Mouse (Mus musculus): Measurements from ENCODE around the gene Slk. TPM values are rescaled to one million over a fixed set of nuclear protein-coding genes. Genes with fewer than 3 reads are reported as not detected.

Slk gene
- polyA plus RNA-seq, 1 experiment from 2014 or later, result 20.6 TPM

GRCm38 (mm10) chr19:47652255-47652654 is 72.8 kb downstream of the Slk start:
- WGBS, result 71% methylated on average over 8 of the region's 8 CpGs
- peaks cover 7% of the 10 kb centered on the region; the same call in 1 of the 2 replicates for H3K36me3 ChIP-seq (ENCODE audit: control insufficient read depth, insufficient read depth, low read length)
- 0 out of 2 replicates have a peak, but pooled peaks cover 4% of the 10 kb centered on the region for H3K4me1 ChIP-seq (ENCODE audit: control insufficient read depth, insufficient read depth, low read length)
- no peak overlapping the region for H3K4me2 ChIP-seq (replicated peaks; ENCODE audit: low read depth, low read length)
- H3K4me3 ChIP-seq (ENCODE audit: low read length), result no peak overlapping the region
- no peak overlapping the region for H3K9ac ChIP-seq (ENCODE audit: low read depth, low read length)
- no peaks in the 10 kb centered on the region for H3K27me3 ChIP-seq (ENCODE audit: control insufficient read depth, insufficient read depth, low read length)
- no peaks in the 10 kb centered on the region for H3K9me3 ChIP-seq (ENCODE audit: control insufficient read depth, low read length)
- ATAC-seq (ENCODE audit: low FRiP score, low TSS enrichment), result no peak
- no peak overlapping the region for H3K27ac ChIP-seq (ENCODE audit: low read depth, low read length)

GRCm38 (mm10) chr19:47653173-47653572 is 73.7 kb downstream of the Slk start:
- Histone ChIP-seq H3K4me3 (ENCODE audit: low read length) (no peak overlapping the region), H3K4me1 (ENCODE audit: control insufficient read depth, insufficient read depth, low read length) (0 out of 2 replicates have a peak, but pooled peaks cover 4% of the 10 kb centered on the region), H3K4me2 (replicated peaks; ENCODE audit: low read depth, low read length) (no peak overlapping the region), H3K36me3 (ENCODE audit: control insufficient read depth, insufficient read depth, low read length) (no peaks in the 10 kb centered on the region; the same call in 1 of the 2 replicates), H3K27me3 (ENCODE audit: control insufficient read depth, insufficient read depth, low read length) (no peaks in the 10 kb centered on the region), H3K9ac (ENCODE audit: low read depth, low read length) (no peak overlapping the region), H3K9me3 (ENCODE audit: control insufficient read depth, low read length) (no peaks in the 10 kb centered on the region), H3K27ac (ENCODE audit: low read depth, low read length) (no peak overlapping the region)
- 82% methylated on average over 8 of the region's 8 CpGs for WGBS
- ATAC-seq (ENCODE audit: low FRiP score, low TSS enrichment), result no peak

GRCm38 (mm10) chr19:47654896-47655295 is 75.4 kb downstream of the Slk start:
- H3K27me3 ChIP-seq (ENCODE audit: control insufficient read depth, insufficient read depth, low read length), result no peaks in the 10 kb centered on the region
- no peak overlapping the region for H3K4me3 ChIP-seq (ENCODE audit: low read length)
- peaks cover 9% of the 10 kb centered on the region; the same call in 1 of the 2 replicates for H3K4me1 ChIP-seq (ENCODE audit: control insufficient read depth, insufficient read depth, low read length)
- no peak overlapping the region for H3K4me2 ChIP-seq (replicated peaks; ENCODE audit: low read depth, low read length)
- H3K9ac ChIP-seq (ENCODE audit: low read depth, low read length), result no peak overlapping the region
- no peak for ATAC-seq (ENCODE audit: low FRiP score, low TSS enrichment)
- H3K9me3 ChIP-seq (ENCODE audit: control insufficient read depth, low read length), result no peaks in the 10 kb centered on the region
- WGBS, result 78% methylated on average over 11 of the region's 11 CpGs
- no peaks in the 10 kb centered on the region for H3K36me3 ChIP-seq (ENCODE audit: control insufficient read depth, insufficient read depth, low read length)
- no peak overlapping the region for H3K27ac ChIP-seq (ENCODE audit: low read depth, low read length)

GRCm38 (mm10) chr19:47658914-47659535 is 79.5 kb downstream of the Slk start:
- WGBS, result 13% methylated on average over 5 of the region's 5 CpGs
- Histone ChIP-seq H3K4me2 (replicated peaks; ENCODE audit: low read depth, low read length) (no peak overlapping the region), H3K9ac (ENCODE audit: low read depth, low read length) (peak overlapping the region; percentile 31; the same call in 1 of the 2 replicates), H3K9me3 (ENCODE audit: control insufficient read depth, low read length) (no peaks in the 10 kb centered on the region), H3K27ac (ENCODE audit: low read depth, low read length) (no peak overlapping the region), H3K27me3 (ENCODE audit: control insufficient read depth, insufficient read depth, low read length) (no peaks in the 10 kb centered on the region), H3K4me1 (ENCODE audit: control insufficient read depth, insufficient read depth, low read length) (peaks cover 9% of the 10 kb centered on the region; the same call in 1 of the 2 replicates), H3K36me3 (ENCODE audit: control insufficient read depth, insufficient read depth, low read length) (no peaks in the 10 kb centered on the region), H3K4me3 (ENCODE audit: low read length) (no peak overlapping the region)
- ATAC-seq (ENCODE audit: low FRiP score, low TSS enrichment), result peak; percentile 76; the same call in 1 of the 2 replicates

GRCm38 (mm10) chr19:47659765-47660408 is 80.4 kb downstream of the Slk start:
- WGBS, result 86% methylated on average over 9 of the region's 9 CpGs
- H3K4me3 ChIP-seq (ENCODE audit: low read length), result no peak overlapping the region
- no peak for ATAC-seq (ENCODE audit: low FRiP score, low TSS enrichment)

GRCm38 (mm10) chr19:47667601-47668000 is 88.1 kb downstream of the Slk start:
- no peak for ATAC-seq (ENCODE audit: low FRiP score, low TSS enrichment)
- 54% methylated on average over 8 of the region's 8 CpGs for WGBS
- no peaks in the 10 kb centered on the region for H3K9me3 ChIP-seq (ENCODE audit: control insufficient read depth, low read length)
- H3K4me3 ChIP-seq (ENCODE audit: low read length), result no peak overlapping the region
- no peak overlapping the region for H3K4me2 ChIP-seq (replicated peaks; ENCODE audit: low read depth, low read length)
- no peaks in the 10 kb centered on the region for H3K36me3 ChIP-seq (ENCODE audit: control insufficient read depth, insufficient read depth, low read length)
- H3K9ac ChIP-seq (ENCODE audit: low read depth, low read length), result no peak overlapping the region
- H3K4me1 ChIP-seq (ENCODE audit: control insufficient read depth, insufficient read depth, low read length), result no peaks in the 10 kb centered on the region
- no peak overlapping the region for H3K27ac ChIP-seq (ENCODE audit: low read depth, low read length)
- no peaks in the 10 kb centered on the region for H3K27me3 ChIP-seq (ENCODE audit: control insufficient read depth, insufficient read depth, low read length)

More at GRCm38 (mm10) chr19:47659765-47660408, 80.4 kb downstream of the Slk start:
- Histone ChIP-seq H3K27ac (ENCODE audit: low read depth, low read length) (no peak overlapping the region), H3K4me1 (ENCODE audit: control insufficient read depth, insufficient read depth, low read length) (peaks cover 9% of the 10 kb centered on the region; the same call in 1 of the 2 replicates), H3K4me2 (replicated peaks; ENCODE audit: low read depth, low read length) (no peak overlapping the region), H3K9me3 (ENCODE audit: control insufficient read depth, low read length) (no peaks in the 10 kb centered on the region), H3K27me3 (ENCODE audit: control insufficient read depth, insufficient read depth, low read length) (no peaks in the 10 kb centered on the region), H3K9ac (ENCODE audit: low read depth, low read length) (no peak overlapping the region), H3K36me3 (ENCODE audit: control insufficient read depth, insufficient read depth, low read length) (no peaks in the 10 kb centered on the region)

- Histone ChIP-seq H3K27me3 (ENCODE audit: control insufficient read depth, insufficient read depth, low read length) (no peaks in the 10 kb centered on the region), H3K4me2 (replicated peaks; ENCODE audit: low read depth, low read length) (no peak overlapping the region), H3K9me3 (ENCODE audit: control insufficient read depth, low read length) (no peaks in the 10 kb centered on the region), H3K4me3 (ENCODE audit: low read length) (no peak overlapping the region), H3K36me3 (ENCODE audit: control insufficient read depth, insufficient read depth, low read length) (no peaks in the 10 kb centered on the region), H3K27ac (ENCODE audit: low read depth, low read length) (no peak overlapping the region), H3K9ac (ENCODE audit: low read depth, low read length) (no peak overlapping the region), H3K4me1 (ENCODE audit: control insufficient read depth, insufficient read depth, low read length) (no peaks in the 10 kb centered on the region)
- ATAC-seq (ENCODE audit: low FRiP score, low TSS enrichment), result no peak
- 41% methylated on average over 9 of the region's 9 CpGs for WGBS
These were observed 88.9 kb downstream of the Slk start for GRCm38 (mm10) chr19:47668399-47668798.

- ATAC-seq (ENCODE audit: low FRiP score, low TSS enrichment), result no peak
- no peak overlapping the region for H3K4me2 ChIP-seq (replicated peaks; ENCODE audit: low read depth, low read length)
- no peak overlapping the region for H3K27ac ChIP-seq (ENCODE audit: low read depth, low read length)
- no peaks in the 10 kb centered on the region for H3K9me3 ChIP-seq (ENCODE audit: control insufficient read depth, low read length)
- no peak overlapping the region for H3K9ac ChIP-seq (ENCODE audit: low read depth, low read length)
- H3K4me1 ChIP-seq (ENCODE audit: control insufficient read depth, insufficient read depth, low read length), result no peaks in the 10 kb centered on the region
- no peak overlapping the region for H3K4me3 ChIP-seq (ENCODE audit: low read length)
- H3K36me3 ChIP-seq (ENCODE audit: control insufficient read depth, insufficient read depth, low read length), result no peaks in the 10 kb centered on the region
- no peaks in the 10 kb centered on the region for H3K27me3 ChIP-seq (ENCODE audit: control insufficient read depth, insufficient read depth, low read length)
- WGBS, result 47% methylated on average over 8 of the region's 8 CpGs
These were observed 94.9 kb downstream of the Slk start for GRCm38 (mm10) chr19:47674419-47674818.

- H3K4me2 ChIP-seq (replicated peaks; ENCODE audit: low read depth, low read length), result no peak overlapping the region
- no peaks in the 10 kb centered on the region for H3K27me3 ChIP-seq (ENCODE audit: control insufficient read depth, insufficient read depth, low read length)
- no peak overlapping the region for H3K9ac ChIP-seq (ENCODE audit: low read depth, low read length)
- H3K4me3 ChIP-seq (ENCODE audit: low read length), result no peak overlapping the region
- ATAC-seq (ENCODE audit: low FRiP score, low TSS enrichment), result no peak
- no peaks in the 10 kb centered on the region for H3K9me3 ChIP-seq (ENCODE audit: control insufficient read depth, low read length)
- H3K27ac ChIP-seq (ENCODE audit: low read depth, low read length), result no peak overlapping the region
- H3K36me3 ChIP-seq (ENCODE audit: control insufficient read depth, insufficient read depth, low read length), result no peaks in the 10 kb centered on the region
- no peaks in the 10 kb centered on the region for H3K4me1 ChIP-seq (ENCODE audit: control insufficient read depth, insufficient read depth, low read length)
- 86% methylated on average over 12 of the region's 12 CpGs for WGBS
These were observed 99.2 kb downstream of the Slk start for GRCm38 (mm10) chr19:47678675-47679074.

Data from kidney, embryonic 14.5 days (tissue).